ENCODE assay signal across 11 mouse cellular contexts in genomic region chr14:121368108-121368705, GRCm38 (mm10). TPM values are rescaled to one million over a fixed set of nuclear protein-coding genes. Genes with fewer than 3 reads are reported as not detected.
DNase-seq lines count a peak whose midpoint lies in the region; ATAC-seq and TF ChIP-seq lines count a peak whose summit lies in the region.
"Had no signal": no experiment of that assay in that cellular context is flagged by ENCODE, and none has a peak within 500 bp of the region (broad histone marks: within the 10 kb centered on the region; RNA-seq: fewer than 3 reads in every experiment).

No protein-coding gene starts in this region.

- peak overlapping the region; percentile 50 for H3K4me2 ChIP-seq in liver, embryonic 11.5 days

- H3K9ac ChIP-seq in liver, embryonic 11.5 days (ENCODE audit: low read depth, low read length) = peak overlapping the region; percentile 54

- H3K9me3 ChIP-seq in liver, embryonic 11.5 days (ENCODE audit: control insufficient read depth, low read length) = no peaks in the 10 kb centered on the region

- ATAC-seq in liver, embryonic 11.5 days (replicated peaks; ENCODE audit: low FRiP score) = 0 out of 2 replicates have a peak, but pooled peaks have one; percentile 27

- H3K4me1 ChIP-seq in kidney, adult 2 months (ENCODE audit: control insufficient read depth, insufficient read depth, low read length) = peaks cover 14% of the 10 kb centered on the region
- H3K4me1 ChIP-seq in liver, embryonic 11.5 days (replicated peaks; ENCODE audit: control insufficient read depth, insufficient read depth, low read length) = peaks cover 94% of the 10 kb centered on the region

- intact Hi-C loops in left cerebral cortex, postnatal 10 days (cut with DNase I) = no loop called here

- H3K4me3 ChIP-seq in kidney, adult 2 months (ENCODE audit: insufficient read depth, low read depth, low read length) = no peak overlapping the region
- no peak overlapping the region for H3K4me3 ChIP-seq in liver, embryonic 11.5 days (ENCODE audit: low read depth, low read length)

- no peaks in the 10 kb centered on the region for H3K27me3 ChIP-seq in kidney, adult 2 months (replicated peaks; ENCODE audit: control insufficient read depth, insufficient read depth, low read length)
- H3K27me3 ChIP-seq in liver, embryonic 11.5 days (replicated peaks; ENCODE audit: control insufficient read depth, insufficient read depth, low read length) = no peaks in the 10 kb centered on the region

- peak; percentile 36 for DNase-seq in kidney, adult 2 months
- no peak for DNase-seq in kidney, adult 18-20 months
- DNase-seq in B cell, adult 2 months = peak; percentile 21
- DNase-seq in R1 (ENCODE audit: low read depth, low spot score) = peak; percentile 36
- DNase-seq in liver, embryonic 11.5 days (ENCODE audit: low spot score) = no peak
- DNase-seq in frontal cortex, postnatal 25 days (ENCODE audit: low spot score in 2 of 2) = no peak
- no peak for DNase-seq in left cerebral cortex, postnatal 10 days (ENCODE audit: extremely low spot score in 1 of 2, low spot score in 2 of 2)
- no peak for DNase-seq in cerebellum, postnatal 4 days (ENCODE audit: low spot score in 2 of 2)
- DNase-seq: adrenal gland, postnatal 10 days; cerebellum, adult 9-11 months; layer of hippocampus, adult 9-11 months had no signal

- WGBS in kidney, adult 2 months = 63% methylated on average over 4 of the region's 4 CpGs
- WGBS in liver, embryonic 11.5 days = 64% methylated on average over 4 of the region's 4 CpGs

- no peak for TF ChIP-seq CTCF in kidney, adult 2 months (conservative IDR thresholded peaks at IDR 0.05; ENCODE audit: insufficient read depth, insufficient read length, low read depth, low read length)

- no peaks in the 10 kb centered on the region for H3K36me3 ChIP-seq in kidney, adult 2 months (ENCODE audit: control insufficient read depth, insufficient read depth, low read length)
- peaks cover 6% of the 10 kb centered on the region for H3K36me3 ChIP-seq in liver, embryonic 11.5 days (ENCODE audit: control insufficient read depth, insufficient read depth, low read length)

- TF ChIP-seq POLR2A in kidney, adult 2 months (IDR thresholded peaks at IDR 0.05; ENCODE audit: low read depth, low read length) = no peak

- no peak overlapping the region for H3K27ac ChIP-seq in kidney, adult 2 months (ENCODE audit: insufficient read depth, low read depth, low read length)
- H3K27ac ChIP-seq in liver, embryonic 11.5 days (ENCODE audit: low read depth, low read length) = peak overlapping the region; percentile 98

RNA-seq across cellular contexts. Expression of gene Stk24, which starts 11.6 kb away (rescaled TPM):
- polyA plus RNA-seq in kidney, adult 2 months (2012; rRNA removed) = 27.1 and 30.3 TPM in 2 replicates
- 51.3 and 58.2 TPM in 2 replicates for polyA plus RNA-seq in liver, embryonic 11.5 days (2014; fragmentation: Nextera tagmentation; extraction: Ambion mirVana)
- 10 to 100 TPM; 46.1 to 49.5 TPM for total RNA-seq in left cerebral cortex, postnatal 10 days (2021)

Comparison
In these comparisons a context has a peak if more than half of its experiments do, and no peak if none do; other contexts are left out.
1. DNase-seq: peak in kidney, adult 2 months (single experiment), B cell, adult 2 months (2 of 2) and R1 (single experiment); none in kidney, adult 18-20 months (single experiment), liver, embryonic 11.5 days (single experiment), frontal cortex, postnatal 25 days (0 of 2), left cerebral cortex, postnatal 10 days (0 of 2) and cerebellum, postnatal 4 days (0 of 2).